Mouse (Mus musculus) retina, postnatal 1 day (tissue): ENCODE measurements around the gene Gpr19.

Experiments used
- DNase-seq: peaks from one replicate; pipeline ENCODE4 v3.0.0-alpha.2; 2012

Gene Gpr19

DNA sequence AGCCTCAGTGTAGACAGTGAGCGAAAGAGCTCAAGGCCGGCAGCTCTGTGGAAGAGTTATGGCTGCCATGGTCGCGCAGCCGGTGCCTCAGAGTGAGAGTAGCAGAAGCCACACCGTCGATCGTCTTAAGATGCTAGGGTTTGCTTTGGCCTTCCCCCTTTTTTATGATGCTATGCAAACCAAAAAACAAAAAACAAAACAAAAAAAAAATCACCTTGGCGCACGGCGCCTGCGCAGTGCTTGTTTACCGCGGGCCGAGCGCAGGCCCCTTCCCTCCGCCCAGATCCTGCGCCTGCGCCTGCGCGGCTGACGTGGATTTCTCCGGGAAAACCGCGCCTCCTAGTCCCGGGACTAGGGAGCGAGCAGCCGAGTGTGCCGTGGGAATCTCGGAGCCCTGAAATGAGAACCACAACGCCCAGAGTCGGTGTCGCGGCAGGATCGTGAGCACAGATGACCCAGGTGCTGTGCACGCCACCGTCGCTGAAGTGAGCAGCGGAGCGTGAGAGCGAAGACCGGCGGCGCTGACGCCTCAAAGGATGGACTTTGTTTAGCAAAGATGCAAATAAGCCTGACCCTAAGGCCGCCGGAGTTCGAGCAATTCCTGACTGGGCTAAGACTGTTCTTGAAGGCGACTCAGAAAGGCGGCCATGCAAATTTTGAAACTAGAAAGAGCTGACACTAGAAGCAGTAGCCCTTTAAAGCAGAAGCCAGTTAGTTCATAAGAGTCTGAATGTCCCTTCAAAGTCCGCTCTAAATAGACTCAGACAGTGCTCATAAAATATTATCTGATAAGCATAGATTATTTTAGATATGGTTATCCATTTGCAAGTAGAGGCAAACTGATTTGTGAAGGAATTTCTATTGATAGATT lies at the start of gene Gpr19:
TSS of gene Gpr19 (minus strand) at position 484 of the 871 bp plus-strand sequence.
- DNase-seq = peak; percentile 96

- peak; percentile 81 for DNase-seq
These were observed 49.1 kb upstream of the Gpr19 start for GRCm38 (mm10) chr6:134947311-134948087.

DNA sequence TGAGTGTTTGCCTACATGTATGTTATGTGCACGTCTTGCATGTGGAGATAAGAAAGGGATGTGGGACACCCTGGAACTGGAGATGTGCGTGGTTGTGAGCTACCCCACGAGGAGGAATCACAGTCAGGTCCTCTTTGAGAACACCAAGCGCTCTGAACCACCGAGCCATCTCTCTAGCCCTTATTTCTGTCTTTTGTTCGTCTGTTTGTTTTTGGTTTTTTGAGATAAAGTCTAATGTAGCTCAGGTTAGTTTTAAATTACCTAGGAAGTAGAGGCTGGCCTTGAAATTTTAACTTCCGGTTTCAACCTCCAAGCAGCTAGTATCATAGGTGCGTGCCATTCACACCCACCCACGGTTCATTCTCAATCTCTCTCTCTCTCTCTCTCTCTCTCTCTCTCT lies 48.5 kb upstream of the Gpr19 start:
- DNase-seq = no peak

DNA sequence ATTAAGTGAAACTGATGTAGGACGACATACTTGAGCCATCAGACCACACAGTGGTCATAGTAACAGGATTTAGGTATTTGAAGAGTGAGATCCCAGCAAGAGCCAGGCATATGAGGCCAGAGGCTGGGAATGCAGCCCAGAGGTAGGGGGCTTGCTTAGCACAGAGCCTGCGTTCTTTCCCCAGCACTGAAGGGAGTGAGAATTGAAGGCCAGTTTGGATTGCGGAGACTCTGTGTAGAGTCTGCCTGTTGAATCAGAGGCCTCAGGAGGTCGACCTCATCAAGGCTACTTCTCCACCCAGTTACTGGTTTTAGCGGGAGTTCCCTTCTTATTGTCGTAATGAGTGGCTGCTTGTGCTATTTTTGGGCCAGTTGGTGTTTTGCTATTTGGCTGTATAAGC lies 47.7 kb upstream of the Gpr19 start:
- no peak for DNase-seq

DNA sequence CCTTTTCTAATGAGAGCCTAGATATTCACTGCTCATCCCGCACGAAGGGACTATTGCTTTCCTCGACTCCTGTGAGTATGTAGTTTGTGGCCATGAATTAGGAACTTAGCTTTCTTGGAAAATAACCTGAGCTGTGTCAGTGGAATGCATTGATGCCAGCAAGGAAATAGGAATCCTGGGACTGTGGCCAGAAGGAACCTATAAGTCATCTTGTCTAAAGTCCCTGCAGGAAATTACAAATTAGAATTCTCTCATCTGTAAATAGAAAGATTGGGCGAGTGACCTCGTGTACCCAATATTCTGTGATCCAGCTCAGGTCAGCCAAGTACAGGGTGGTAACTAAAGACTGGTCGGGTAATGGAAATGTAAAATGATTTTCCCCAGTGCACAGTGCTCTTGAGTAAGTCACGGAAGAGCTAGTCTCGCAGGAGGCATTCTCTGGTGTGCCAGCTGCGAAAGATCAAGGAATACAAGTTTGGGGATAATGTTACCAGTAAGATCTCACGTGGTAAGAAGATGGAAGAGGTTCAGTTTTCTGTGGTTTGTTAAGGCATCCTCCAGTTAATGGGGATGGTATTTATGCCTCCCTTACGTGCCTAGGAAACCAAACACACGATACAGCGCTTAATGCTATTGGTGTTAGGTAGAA lies 45.5 kb upstream of the Gpr19 start:
- no peak for DNase-seq

- DNase-seq = no peak
These were observed 41.4 kb upstream of the Gpr19 start for GRCm38 (mm10) chr6:134939781-134940180.

DNA sequence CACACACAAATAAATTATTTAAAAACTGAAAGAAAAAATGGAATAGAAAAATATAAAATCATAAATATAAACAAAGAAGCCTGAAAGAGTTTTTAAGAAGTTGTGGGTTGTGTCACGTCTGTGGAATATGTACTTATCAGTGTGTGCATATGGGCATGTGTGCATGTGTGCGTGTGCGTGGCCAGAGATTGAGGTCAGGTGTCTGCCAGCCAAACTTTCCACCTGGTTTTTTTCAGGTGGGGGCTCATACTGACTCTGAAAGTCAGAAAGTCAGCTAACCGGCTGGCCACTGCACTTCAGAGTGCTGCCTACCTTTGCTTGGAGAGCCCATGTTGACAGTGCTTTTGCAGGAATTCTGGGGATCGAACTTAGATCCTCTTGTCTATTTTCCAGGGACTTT lies 35.9 kb upstream of the Gpr19 start:
- DNase-seq = no peak

- DNase-seq = no peak
These were observed 34.8 kb upstream of the Gpr19 start for GRCm38 (mm10) chr6:134933207-134933558.

DNA sequence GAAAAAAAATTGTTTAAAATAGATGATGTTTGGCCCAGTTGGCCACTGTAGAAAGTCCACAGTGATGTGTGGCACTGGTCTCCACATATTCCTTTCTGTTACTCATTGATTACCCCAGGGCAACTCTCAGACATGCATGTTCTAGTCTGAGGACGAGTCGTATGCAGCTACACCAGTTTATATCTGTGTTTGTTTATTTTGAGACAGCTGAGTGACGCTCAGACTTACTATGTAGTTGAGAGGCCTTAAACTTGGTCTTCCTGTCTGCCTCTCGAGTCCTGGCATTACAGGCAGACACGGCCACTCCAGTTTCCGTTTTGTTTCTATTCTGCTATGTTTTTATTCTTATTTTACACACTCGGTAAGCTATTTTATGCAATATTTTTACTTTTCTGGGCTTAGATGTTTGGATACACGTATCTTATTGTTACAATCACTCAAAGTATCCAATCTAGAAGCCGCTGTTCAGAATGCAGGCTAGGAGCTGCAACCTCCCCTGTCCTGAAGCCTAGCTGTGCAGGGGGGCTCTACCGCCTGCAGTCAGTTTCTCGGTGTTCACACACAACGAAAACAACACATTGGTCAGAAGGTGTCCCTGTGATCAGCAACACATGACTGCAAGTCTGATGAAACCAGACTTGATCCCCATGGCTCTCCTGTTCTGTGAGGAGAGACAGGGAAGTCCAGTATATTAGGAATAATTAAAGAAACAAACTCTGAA lies 34.3 kb upstream of the Gpr19 start:
- DNase-seq = no peak

DNA sequence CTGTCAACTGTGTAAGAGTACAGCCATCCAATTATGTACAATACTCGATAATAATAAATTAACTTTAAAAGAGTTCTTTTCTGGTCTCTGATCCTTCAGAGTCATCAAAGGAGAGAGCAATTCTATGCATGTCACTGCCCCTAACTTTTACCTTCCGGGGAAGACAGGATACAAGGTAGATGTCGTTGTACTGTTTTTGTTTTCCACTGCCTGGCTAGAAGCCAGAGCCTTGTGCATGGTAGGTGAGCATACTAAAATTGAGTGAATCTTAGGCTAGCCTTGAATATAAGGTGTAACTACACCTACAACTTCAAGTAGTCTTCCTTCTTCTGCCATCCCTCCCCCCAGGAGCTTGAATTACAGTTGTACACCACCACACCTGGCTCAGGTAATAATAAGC lies 32.8 kb upstream of the Gpr19 start:
- no peak for DNase-seq

GRCm38 (mm10) chr6:134930383-134930782 lies 32.0 kb upstream of the Gpr19 start:
- DNase-seq = no peak

DNA sequence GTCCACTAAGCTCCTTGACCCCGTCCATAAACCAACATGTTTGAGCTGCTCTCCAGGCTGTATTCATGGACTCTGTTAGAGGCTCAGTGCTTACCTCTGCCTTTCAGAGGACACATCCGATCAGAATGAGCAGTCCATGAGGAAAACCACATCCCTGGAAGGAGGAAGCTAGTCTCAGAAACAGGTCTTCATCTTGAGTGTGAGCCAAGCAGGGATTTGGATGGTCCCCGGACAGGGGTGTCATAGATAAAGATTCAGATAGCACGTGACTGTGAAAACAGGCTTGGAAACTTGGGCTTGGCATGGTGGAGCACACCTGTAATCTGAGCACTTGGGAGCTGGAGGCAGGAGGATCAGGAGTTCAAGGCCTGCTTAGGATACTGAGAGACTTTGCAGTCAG lies 31.5 kb upstream of the Gpr19 start:
- no peak for DNase-seq

GRCm38 (mm10) chr6:134928889-134929310 lies 30.5 kb upstream of the Gpr19 start:
- DNase-seq = no peak

DNA sequence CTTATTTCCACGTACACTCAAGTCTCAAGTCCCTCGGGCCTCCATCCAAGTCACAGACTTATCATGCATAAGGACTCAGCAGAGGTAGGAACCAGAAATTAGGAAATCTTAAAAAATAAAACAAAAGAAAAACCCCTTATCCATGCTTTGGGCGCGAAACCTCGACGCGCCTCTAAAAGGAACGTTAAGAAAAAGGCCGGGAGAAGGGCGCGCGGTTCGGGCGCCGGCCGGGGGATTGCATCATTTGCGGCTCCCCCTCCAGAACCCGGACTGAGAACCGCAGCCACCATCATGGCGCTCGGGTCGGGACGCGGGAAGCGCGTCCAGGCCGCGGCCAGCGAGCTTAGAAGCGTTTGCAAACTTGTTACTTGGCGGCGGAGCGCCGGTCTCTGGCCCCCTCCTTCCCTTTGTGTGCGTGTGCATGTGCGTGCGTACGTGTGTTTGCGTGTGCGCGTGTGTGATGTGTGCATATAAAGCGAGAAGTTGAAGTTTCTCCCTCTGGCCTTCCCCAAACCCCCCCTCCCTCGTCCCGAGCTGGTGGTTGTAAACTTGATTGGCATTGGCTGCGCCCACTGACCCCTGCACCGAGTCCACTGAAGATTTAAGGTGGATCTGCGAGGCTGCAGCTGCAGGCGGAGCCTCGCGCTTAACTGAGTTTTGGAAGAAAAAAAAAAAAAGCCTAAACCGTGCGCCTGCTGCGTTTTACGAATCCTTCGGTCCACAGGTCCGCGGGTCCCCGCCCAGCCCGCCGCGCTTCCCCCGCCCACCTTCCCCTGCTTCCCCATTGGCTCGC lies 29.9 kb upstream of the Gpr19 start:
- DNase-seq = peak; percentile 99

- no peak for DNase-seq
These were observed 29.3 kb upstream of the Gpr19 start for GRCm38 (mm10) chr6:134927595-134928095.

- peak; percentile 82 for DNase-seq
These were observed 28.6 kb upstream of the Gpr19 start for GRCm38 (mm10) chr6:134926803-134927594.

- no peak for DNase-seq
These were observed 27.9 kb upstream of the Gpr19 start for GRCm38 (mm10) chr6:134926338-134926705.

GRCm38 (mm10) chr6:134925673-134926337 lies 27.4 kb upstream of the Gpr19 start:
- no peak for DNase-seq

GRCm38 (mm10) chr6:134924262-134924661 lies 25.9 kb upstream of the Gpr19 start:
- no peak for DNase-seq

DNA sequence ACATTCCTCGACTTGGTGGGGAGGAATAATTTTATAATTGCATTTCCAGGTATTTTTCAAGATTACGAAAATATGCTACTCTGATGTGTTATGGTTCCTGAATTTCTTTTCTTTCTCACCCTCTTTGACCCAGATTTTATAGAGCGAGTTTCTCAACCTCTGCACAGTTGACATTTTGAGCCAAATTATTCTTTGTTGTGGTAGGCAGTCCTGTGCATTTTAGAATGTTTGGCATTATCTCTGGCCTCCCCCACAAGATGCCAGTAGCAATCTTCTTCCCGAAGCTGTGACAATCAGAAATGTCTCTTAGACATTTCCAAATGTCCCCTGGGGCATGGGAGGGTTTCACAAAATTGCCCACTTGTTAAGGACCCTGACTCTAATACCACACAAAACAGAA lies 25.3 kb upstream of the Gpr19 start:
- no peak for DNase-seq
